In the genomic region with DNA sequence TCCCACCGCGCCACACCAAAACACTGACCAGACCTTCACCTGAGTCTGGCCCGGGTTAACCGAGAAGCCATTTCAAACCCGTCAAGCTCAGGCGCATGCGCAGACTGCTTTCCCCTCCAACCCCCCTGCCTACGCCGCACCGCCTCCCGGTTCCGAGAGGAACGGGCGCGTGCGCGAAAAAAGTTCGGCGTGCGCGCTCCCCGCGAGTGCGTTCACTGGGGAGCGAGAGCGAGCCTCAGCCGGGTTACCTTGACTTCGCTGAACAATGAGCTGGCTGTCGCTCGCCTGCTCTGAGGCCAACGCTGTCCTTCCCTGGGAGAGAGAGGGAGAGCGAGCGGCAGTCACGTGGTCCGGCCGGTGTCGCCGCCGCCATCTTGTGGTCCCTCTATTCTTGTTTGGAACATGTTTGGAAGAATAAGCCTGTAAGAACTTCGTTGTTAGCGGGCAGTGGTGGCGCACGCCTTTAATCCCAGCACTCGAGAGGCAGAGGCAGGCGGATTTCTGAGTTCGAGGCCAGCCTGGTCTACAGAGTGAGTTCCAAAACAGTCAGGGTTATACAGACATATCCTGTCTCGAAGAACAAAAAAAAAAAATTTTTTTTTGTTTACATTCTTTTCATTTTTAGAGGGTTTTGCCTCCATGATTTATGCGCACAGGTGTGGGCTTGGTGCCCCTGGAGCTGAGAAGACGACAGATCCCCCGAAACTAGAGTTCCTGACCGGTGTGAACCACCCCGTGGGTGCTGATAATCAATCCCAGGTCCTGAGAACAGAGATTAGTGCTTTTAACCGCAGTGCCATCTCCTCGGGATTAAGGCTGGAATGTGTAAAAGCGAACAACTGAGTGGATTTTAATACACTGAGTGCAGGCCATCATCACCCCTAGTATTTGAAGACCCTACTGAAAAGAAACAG, we compare ENCODE assay signal across 8 mouse cellular contexts. TPM values are rescaled to one million over a fixed set of nuclear protein-coding genes. Genes with fewer than 3 reads are reported as not detected.
A peak's percentile ranks its signal among the peaks of the same experiment; 100 is the strongest.
DNase-seq lines count a peak whose midpoint lies in the region; ATAC-seq and TF ChIP-seq lines count a peak whose summit lies in the region.

Ccar1 (minus strand) TSS at position 110 of the 914 bp plus-strand sequence.

- H3K36me3 ChIP-seq in G1E (replicated peaks) = peaks cover 22% of the 10 kb centered on the region
- H3K36me3 ChIP-seq in forebrain, embryonic 16.5 days (ENCODE audit: control insufficient read depth, insufficient read depth) = peaks cover 23% of the 10 kb centered on the region; the same call in 1 of the 2 replicates
- peaks cover 30% of the 10 kb centered on the region for H3K36me3 ChIP-seq in lung, embryonic 14.5 days (ENCODE audit: insufficient read depth)
- peaks cover 26% of the 10 kb centered on the region for H3K36me3 ChIP-seq in thymus, adult 2 months (ENCODE audit: control insufficient read depth, insufficient read depth, low read length)

- H3K9me3 ChIP-seq in G1E (replicated peaks) = no peaks in the 10 kb centered on the region
- no peaks in the 10 kb centered on the region for H3K9me3 ChIP-seq in forebrain, embryonic 16.5 days (ENCODE audit: control insufficient read depth, low read length)
- H3K9me3 ChIP-seq in lung, embryonic 14.5 days (ENCODE audit: low read depth, low read length) = no peaks in the 10 kb centered on the region

- WGBS in forebrain, embryonic 16.5 days = 5% methylated on average over 46 of the region's 55 CpGs
- WGBS in lung, embryonic 14.5 days = 2% methylated on average over 55 of the region's 55 CpGs
- WGBS in olfactory bulb, adult 2 months = 5% methylated on average over 55 of the region's 55 CpGs
- WGBS in thymus, adult 2 months = 9% methylated on average over 55 of the region's 55 CpGs

- peak; percentile 98 for ATAC-seq in G1E (ENCODE audit: extremely low read depth, insufficient number of reproducible peaks, low FRiP score, poor library complexity, severe bottlenecking)
- peak; percentile 99 for ATAC-seq in forebrain, embryonic 16.5 days
- ATAC-seq in lung, embryonic 14.5 days (ENCODE audit: insufficient read depth) = peak; percentile 99

- H3K27ac ChIP-seq in forebrain, embryonic 16.5 days (ENCODE audit: low read length) = peak within 1 kb of the TSS; percentile 92
- peak within 1 kb of the TSS; percentile 96 for H3K27ac ChIP-seq in layer of hippocampus, adult 2 months
- peak within 1 kb of the TSS; percentile 96 for H3K27ac ChIP-seq in lung, embryonic 14.5 days (ENCODE audit: low read depth)
- H3K27ac ChIP-seq in olfactory bulb, adult 2 months (ENCODE audit: insufficient read depth, low read depth, low read length) = peak within 1 kb of the TSS; percentile 95
- peak within 1 kb of the TSS; percentile 84 for H3K27ac ChIP-seq in thymus, adult 2 months (ENCODE audit: control insufficient read depth, insufficient read depth, low read length)

- peak; percentile 77 for DNase-seq in G1E (ENCODE audit: low spot score)
- peak; percentile 99 to 100 for DNase-seq in cerebellum, adult 18-20 months
- DNase-seq in heart, postnatal 36 days = peak; percentile 99
- DNase-seq in layer of hippocampus, adult 2 months (ENCODE audit: low spot score in 2 of 2) = peak; percentile 98 to 99
- peak; percentile 100 for DNase-seq in lung, embryonic 14.5 days
- peak; percentile 99 for DNase-seq in thymus, adult 2 months

- H3K4me3 ChIP-seq in G1E (ENCODE audit: low read depth, low read length) = peak within 1 kb of the TSS; percentile 79
- H3K4me3 ChIP-seq in forebrain, embryonic 16.5 days (replicated peaks; ENCODE audit: low read length) = peak within 1 kb of the TSS; percentile 94
- H3K4me3 ChIP-seq in layer of hippocampus, adult 2 months = peak within 1 kb of the TSS; percentile 89
- peak within 1 kb of the TSS; percentile 99 for H3K4me3 ChIP-seq in lung, embryonic 14.5 days (ENCODE audit: low read depth, low read length)
- H3K4me3 ChIP-seq in olfactory bulb, adult 2 months (ENCODE audit: insufficient read depth, low read depth, low read length) = peak within 1 kb of the TSS; percentile 99
- H3K4me3 ChIP-seq in thymus, adult 2 months (ENCODE audit: control insufficient read depth, insufficient read depth, low read length) = peak within 1 kb of the TSS; percentile 72

- no peaks in the 10 kb centered on the region for H3K27me3 ChIP-seq in G1E (ENCODE audit: insufficient read depth, low read length)
- no peaks in the 10 kb centered on the region for H3K27me3 ChIP-seq in forebrain, embryonic 16.5 days (replicated peaks; ENCODE audit: control insufficient read depth, insufficient read depth, low read length)
- no peaks in the 10 kb centered on the region for H3K27me3 ChIP-seq in lung, embryonic 14.5 days (ENCODE audit: insufficient read depth, low read length)
- no peaks in the 10 kb centered on the region for H3K27me3 ChIP-seq in thymus, adult 2 months (ENCODE audit: control insufficient read depth, insufficient read depth, low read length)

- peak; percentile 60; the same call in 1 of the 2 replicates for TF ChIP-seq POLR2A in olfactory bulb, adult 2 months (IDR thresholded peaks at IDR 0.05; ENCODE audit: insufficient read depth, low read depth, low read length)
- TF ChIP-seq POLR2A in thymus, adult 2 months (IDR thresholded peaks at IDR 0.05; ENCODE audit: control insufficient read depth, extremely low read depth, insufficient read depth, low read length, poor library complexity) = peak; percentile 84

- H3K4me1 ChIP-seq in G1E (ENCODE audit: insufficient read depth, low read depth, low read length) = peaks cover 7% of the 10 kb centered on the region; the same call in 1 of the 2 replicates
- peaks cover 25% of the 10 kb centered on the region for H3K4me1 ChIP-seq in forebrain, embryonic 16.5 days (replicated peaks; ENCODE audit: control insufficient read depth, insufficient read depth, low read length)
- peaks cover 3% of the 10 kb centered on the region for H3K4me1 ChIP-seq in lung, embryonic 14.5 days (ENCODE audit: insufficient read depth)
- H3K4me1 ChIP-seq in olfactory bulb, adult 2 months (ENCODE audit: control insufficient read depth, insufficient read depth, low read length) = 0 out of 2 replicates have a peak, but pooled peaks cover 2% of the 10 kb centered on the region
- H3K4me1 ChIP-seq in thymus, adult 2 months (replicated peaks; ENCODE audit: control insufficient read depth, insufficient read depth, low read length) = peaks cover 9% of the 10 kb centered on the region

- intact Hi-C loops in heart, postnatal 36 days (cut with DNase I) = loop anchor here (5.0 to 10.0 kb wide), 3 partner anchors 130 to 288 kb away; partner anchors contain the start of genes Hnrnph3, Pbld2 and Slc25a16

- peak within 1 kb of the TSS; percentile 84 for H3K4me2 ChIP-seq in forebrain, embryonic 16.5 days (ENCODE audit: low read length)
- H3K4me2 ChIP-seq in lung, embryonic 14.5 days = peak within 1 kb of the TSS; percentile 54

- no peak for TF ChIP-seq CTCF in G1E (IDR thresholded peaks at IDR 0.05; ENCODE audit: low read depth, low read length)
- 0 out of 2 replicates have a peak, but pooled peaks have one; percentile 19 for TF ChIP-seq CTCF in layer of hippocampus, adult 2 months (conservative IDR thresholded peaks at IDR 0.05)
- TF ChIP-seq CTCF in lung, embryonic 14.5 days (IDR thresholded peaks at IDR 0.05; ENCODE audit: low read depth) = 0 out of 2 replicates have a peak, but pooled peaks have one; percentile 12
- TF ChIP-seq CTCF in olfactory bulb, adult 2 months (IDR thresholded peaks at IDR 0.05; ENCODE audit: insufficient read depth, low read depth, low read length) = no peak
- TF ChIP-seq CTCF in thymus, adult 2 months (IDR thresholded peaks at IDR 0.05; ENCODE audit: borderline replicate concordance, control insufficient read depth, extremely low read depth, insufficient read depth, low read length, poor library complexity) = 0 out of 2 replicates have a peak, but pooled peaks have one; percentile 28

- peak within 1 kb of the TSS; percentile 98 for H3K9ac ChIP-seq in forebrain, embryonic 16.5 days (replicated peaks; ENCODE audit: low read depth, low read length)
- peak within 1 kb of the TSS; percentile 98 for H3K9ac ChIP-seq in lung, embryonic 14.5 days

RNA-seq across cellular contexts. Expression of gene Ccar1, which starts in this region (rescaled TPM):
- 181 and 186 TPM in 2 replicates for total RNA-seq in G1E (2014; fragmentation: Nextera tagmentation)
- total RNA-seq in G1E (2017) = 61.6 and 75.1 TPM in 2 replicates
- polyA plus RNA-seq in G1E (2012) = 5.8 and 8.7 TPM in 2 replicates
- 126 and 137 TPM in 2 replicates for polyA plus RNA-seq in forebrain, embryonic 16.5 days (2015; fragmentation: Nextera tagmentation; extraction: Ambion mirVana)
- 10 to 100 TPM; 49.5 to 50.7 TPM for total RNA-seq in heart, postnatal 36 days (2021)
- total RNA-seq in layer of hippocampus, adult 2 months (2021) = 10 to 100 TPM; 59.4 to 60.6 TPM
- 145 and 150 TPM in 2 replicates for polyA plus RNA-seq in lung, embryonic 14.5 days (2014; fragmentation: Nextera tagmentation; extraction: Ambion mirVana)
- polyA plus RNA-seq in olfactory bulb, adult 2 months (2012; ENCODE audit: insufficient read depth, insufficient read length, low replicate concordance, missing spikeins) = 78.8 TPM in 1 of 2 replicates, not detected in the other
- polyA plus RNA-seq in thymus, adult 2 months (2012; rRNA removed) = 171 and 180 TPM in 2 replicates

Comparison
In these comparisons a context has a peak if more than half of its experiments do, and no peak if none do; other contexts are left out.
1. Peak in every context shown above with its lines: DNase-seq, ATAC-seq, H3K4me3 ChIP-seq and H3K27ac ChIP-seq.
2. CTCF ChIP-seq: peak in layer of hippocampus, adult 2 months (single experiment), lung, embryonic 14.5 days (single experiment) and thymus, adult 2 months (single experiment); none in G1E (single experiment) and olfactory bulb, adult 2 months (single experiment).